Mouse (Mus musculus) gonadal fat pad, adult 2 months (tissue): ENCODE data around the gene Rc3h1. TPM values are rescaled to one million over a fixed set of nuclear protein-coding genes. Genes with fewer than 3 reads are reported as not detected.
"Not testable (repeated sequence)": the region's sequence is repeated elsewhere in the genome, so short reads cannot be mapped to it uniquely, and the experiment has no call there.

ENCODE experiments used
- DNase-seq: peaks from one replicate; pipeline ENCODE4 v3.0.0-alpha.2; 2012; ENCODE audit warnings: low read depth
- polyA plus RNA-seq: library from polyadenylated mRNA; depleted of rRNA; stranded (reverse); fragments of >200 nt; gene quantifications from 2 replicates; pipeline ENCODE4 v1.2.3, GENCODE M21; 2012

Rc3h1 gene
- polyA plus RNA-seq, 1 experiment: 15.8 TPM

GRCm38 (mm10) chr1:160963199-160963598 is 57.0 kb downstream of the Rc3h1 start:
- DNase-seq: no peak

DNA sequence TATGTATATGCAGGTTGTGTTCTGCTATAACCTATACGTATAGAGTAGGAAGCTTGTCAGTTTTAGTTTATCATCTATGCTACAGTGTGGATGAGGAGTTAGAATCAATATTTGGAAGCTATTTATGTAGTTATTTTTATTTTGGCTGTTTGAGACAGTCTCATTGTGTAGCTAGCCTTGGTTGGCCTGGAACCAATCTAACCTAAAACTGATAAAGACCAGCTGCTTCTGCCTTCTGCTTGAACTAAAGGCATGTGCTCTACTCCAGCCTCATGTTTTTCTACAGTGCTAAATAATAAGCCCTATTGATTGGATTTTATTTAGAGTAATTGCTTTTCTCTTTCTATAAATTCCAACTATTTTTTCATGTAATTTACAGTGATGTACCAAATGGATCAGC is 61.0 kb downstream of the Rc3h1 start:
- DNase-seq: no peak

GRCm38 (mm10) chr1:160968643-160969042 is 62.4 kb downstream of the Rc3h1 start:
- no peak for DNase-seq

- DNase-seq: no peak
Measured at GRCm38 (mm10) chr1:160978071-160978735, 72.0 kb downstream of the Rc3h1 start, which contains the start of gene Serpinc1. TSS of gene Serpinc1 (plus strand) at chr1:160978585.

GRCm38 (mm10) chr1:160980021-160980420 is 73.8 kb downstream of the Rc3h1 start:
- no peak for DNase-seq

GRCm38 (mm10) chr1:160980537-160981234 is 74.5 kb downstream of the Rc3h1 start:
- DNase-seq: no peak

DNA sequence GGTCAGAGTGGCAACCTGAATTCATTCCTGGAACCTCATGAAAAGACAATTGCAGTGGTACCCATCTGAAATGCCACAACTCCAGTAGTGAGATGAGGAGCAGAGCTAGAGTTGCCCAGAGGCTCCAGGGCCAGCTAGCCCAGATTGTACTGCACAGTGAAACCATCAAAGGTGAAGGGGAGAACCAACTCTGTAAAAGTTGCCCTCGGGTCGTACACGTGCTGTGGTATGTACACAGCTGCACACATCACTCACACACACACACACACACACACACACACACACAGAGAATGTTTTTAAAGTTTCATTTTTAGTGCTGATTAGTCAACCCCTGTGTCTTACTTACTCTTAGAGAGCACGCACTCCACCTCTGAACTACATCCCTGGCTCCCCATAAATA is 75.1 kb downstream of the Rc3h1 start:
- DNase-seq: no peak

- peak; percentile 59 for DNase-seq
Measured at GRCm38 (mm10) chr1:160982887-160983286, 76.7 kb downstream of the Rc3h1 start.

GRCm38 (mm10) chr1:160984731-160985130 is 78.5 kb downstream of the Rc3h1 start:
- DNase-seq: not testable (repeated sequence)

GRCm38 (mm10) chr1:160985477-160985876 is 79.3 kb downstream of the Rc3h1 start:
- no peak for DNase-seq

DNA sequence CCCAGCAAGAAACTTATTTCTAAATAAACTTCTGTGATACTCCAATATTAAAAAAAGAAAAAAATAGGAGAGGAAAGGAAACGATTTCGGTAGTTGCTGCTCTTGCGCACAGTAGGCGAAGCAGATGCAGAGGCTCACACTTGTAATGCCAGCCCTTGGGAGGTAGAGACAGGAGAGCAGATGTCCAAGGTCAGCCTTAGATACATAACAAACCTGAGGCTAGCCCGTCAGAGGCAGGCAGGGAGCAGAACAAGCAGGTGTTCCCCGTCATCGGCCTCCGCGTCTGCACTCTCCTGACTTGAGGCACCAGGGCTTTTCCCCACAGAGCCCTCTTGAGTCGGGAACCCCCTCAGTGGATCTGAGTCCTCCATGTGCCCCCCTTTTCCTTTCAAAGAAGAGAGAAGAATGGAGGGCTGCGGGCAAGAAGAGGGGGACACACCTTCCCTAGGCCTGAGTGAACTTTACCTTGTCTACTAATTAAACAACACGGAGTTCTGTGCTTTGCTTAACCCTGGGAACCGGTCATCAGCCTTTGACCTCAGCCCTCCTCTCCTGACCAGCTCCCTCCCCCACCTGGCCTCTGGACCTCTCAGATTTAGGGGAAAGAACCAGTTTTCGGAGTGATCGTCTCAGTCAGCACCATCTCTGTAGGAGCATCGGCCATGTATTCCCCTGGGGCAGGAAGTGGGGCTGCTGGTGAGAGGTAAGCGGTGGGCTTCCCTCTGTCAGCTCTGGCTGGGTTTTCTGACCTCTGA is 80.8 kb downstream of the Rc3h1 start:
- DNase-seq: no peak

DNA sequence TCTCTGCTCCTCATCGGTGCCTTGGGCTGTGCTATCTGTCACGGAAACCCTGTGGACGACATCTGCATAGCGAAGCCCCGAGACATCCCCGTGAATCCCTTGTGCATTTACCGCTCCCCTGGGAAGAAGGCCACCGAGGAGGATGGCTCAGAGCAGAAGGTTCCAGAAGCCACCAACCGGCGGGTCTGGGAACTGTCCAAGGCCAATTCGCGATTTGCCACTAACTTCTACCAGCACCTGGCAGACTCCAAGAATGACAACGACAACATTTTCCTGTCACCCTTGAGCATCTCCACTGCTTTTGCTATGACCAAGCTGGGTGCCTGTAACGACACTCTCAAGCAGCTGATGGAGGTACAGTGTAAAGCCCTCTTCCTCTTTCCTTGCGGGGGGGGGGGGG is 83.2 kb downstream of the Rc3h1 start:
- DNase-seq: no peak

DNA sequence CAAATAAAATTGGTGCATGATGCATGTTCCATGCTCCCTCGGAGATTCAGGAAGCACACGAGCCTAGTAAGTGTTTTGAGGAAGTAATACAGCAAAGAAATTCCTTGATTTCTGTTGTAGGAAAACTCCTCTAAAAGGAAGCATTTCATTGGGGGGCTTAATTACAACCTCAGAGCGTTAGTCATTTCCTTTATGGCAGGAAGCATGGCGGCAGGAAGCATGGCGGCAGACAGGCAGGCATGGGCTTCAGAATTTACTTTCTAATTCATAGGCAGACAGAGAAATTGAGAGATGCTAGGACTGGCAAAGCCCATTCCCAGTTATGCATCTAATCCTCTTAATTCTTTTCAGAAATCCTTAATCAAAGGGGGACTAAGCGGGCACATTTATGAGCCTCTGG is 87.6 kb downstream of the Rc3h1 start:
- DNase-seq: no peak

DNA sequence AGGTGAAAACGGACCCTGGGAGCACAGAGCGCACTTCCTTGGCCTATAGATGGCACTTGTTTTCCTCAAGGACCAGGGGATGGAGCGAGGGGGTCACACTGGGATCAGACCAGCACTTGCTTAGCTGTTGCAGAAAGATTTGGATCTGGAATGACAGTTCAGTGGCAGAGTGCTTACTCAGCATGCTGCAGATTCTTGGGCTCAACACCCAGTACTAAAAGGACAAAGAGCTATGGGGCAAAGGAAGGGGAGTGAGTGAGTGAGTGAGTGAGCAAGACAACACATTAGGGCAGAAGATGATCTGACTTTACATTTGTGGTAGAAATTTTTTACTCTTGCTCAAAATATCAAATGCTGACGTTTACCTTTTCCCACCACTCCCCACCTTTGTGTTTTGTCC is 98.7 kb downstream of the Rc3h1 start:
- DNase-seq: no peak

DNA sequence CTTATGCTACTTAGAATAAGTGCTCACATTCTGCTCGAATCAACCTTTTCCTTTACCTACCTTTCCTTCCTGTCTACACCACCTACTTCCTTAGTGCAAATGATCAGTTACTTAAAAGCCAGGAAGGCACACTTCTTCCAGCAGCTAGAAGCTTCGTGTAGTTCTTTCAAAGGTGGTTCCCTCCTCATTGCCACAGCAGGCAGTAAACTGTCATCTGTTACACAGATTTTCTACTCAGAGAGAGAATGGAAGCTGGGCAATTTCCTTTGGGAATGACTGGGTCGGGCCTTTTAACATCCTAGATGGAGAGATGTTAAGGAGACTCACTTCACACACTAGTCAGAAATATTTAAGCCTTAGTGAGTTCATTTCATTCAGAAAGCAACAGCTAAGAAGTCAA is 99.3 kb downstream of the Rc3h1 start:
- no peak for DNase-seq

DNA sequence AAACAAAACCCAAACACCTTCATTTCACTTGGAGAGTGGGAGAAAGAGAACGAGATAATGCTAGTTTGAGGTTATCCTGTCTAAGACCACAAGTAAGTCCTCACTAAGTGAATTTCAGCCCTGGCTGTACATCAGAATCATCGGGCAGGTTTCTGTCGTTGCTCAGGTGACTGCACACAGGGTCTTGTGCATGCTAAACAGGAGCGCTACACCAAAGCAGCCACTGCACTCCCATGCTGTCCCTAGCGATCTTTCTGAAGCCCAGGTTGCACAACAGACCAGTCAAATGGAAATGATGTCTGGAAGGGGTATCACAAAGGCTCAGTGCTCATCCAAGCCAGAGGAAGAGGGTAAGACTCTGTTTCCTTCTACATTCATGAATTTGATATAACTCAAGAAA is 100.3 kb downstream of the Rc3h1 start:
- no peak for DNase-seq

GRCm38 (mm10) chr1:161008038-161008437 is 101.8 kb downstream of the Rc3h1 start:
- DNase-seq: no peak

DNA sequence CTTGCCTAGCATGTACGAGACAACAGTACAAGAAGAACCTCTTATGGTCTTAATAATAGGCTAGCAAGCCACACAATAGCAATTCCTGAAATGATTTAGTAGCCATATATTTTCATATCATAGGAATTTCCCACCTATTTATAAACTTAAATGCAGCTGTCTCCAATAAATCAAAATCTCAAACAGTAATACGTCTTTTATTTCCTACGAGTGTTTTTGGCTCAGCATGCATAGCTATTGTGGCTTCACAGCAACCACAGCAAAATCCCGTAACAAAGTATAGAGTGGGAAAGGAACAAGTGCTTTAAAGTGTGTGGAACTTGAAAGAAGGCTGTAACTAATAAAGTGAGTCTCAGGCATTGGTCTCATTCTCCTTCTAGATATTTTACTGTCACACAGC is 104.2 kb downstream of the Rc3h1 start:
- no peak for DNase-seq

DNA sequence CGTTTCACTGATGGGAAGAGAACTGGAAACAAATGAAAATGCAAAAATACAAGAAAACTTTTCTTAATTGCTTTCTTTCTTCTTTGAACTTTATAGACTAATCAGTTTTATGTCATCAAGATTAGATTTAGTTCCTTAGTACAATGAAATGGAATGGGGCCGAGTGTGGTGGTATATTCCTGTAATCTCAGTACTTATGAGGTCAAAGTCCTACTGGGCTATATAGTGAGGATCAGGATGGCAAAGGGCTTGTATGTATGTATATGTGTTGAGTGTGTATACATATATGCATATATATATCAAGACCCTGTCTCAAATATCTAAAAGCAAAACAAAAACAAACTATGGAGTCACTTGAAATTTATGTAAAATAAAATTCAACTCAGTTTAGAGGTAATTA is 110.2 kb downstream of the Rc3h1 start:
- DNase-seq: no peak

DNA sequence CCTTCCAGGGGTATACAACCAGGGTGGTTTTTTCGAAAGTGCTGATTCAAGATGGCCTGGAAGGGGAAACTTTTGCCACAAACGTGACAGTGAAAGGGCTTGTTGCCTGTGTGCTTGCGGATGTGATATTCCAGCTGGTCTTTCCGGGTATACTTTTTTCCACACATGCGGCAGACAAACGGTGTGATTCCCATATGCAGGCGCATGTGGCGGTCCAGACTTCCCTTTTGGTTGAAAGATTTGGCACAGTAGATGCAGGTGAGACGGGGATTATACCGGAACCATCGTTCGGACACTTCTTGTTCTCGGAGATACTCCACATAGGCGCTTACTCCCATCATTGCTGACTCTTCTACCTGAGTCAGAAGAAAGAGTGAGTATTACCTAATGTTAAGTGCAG is 113.8 kb downstream of the Rc3h1 start:
- DNase-seq: no peak
